Mouse (Mus musculus) kidney, postnatal 14 days (tissue): Measurements from ENCODE around the gene Cox7a1.
"Not testable (repeated sequence)": the region's sequence is repeated elsewhere in the genome, so short reads cannot be mapped to it uniquely, and the experiment has no call there.

ENCODE experiments used
- DNase-seq: peaks from one replicate; pipeline ENCODE4 v3.0.0; 2022; ENCODE audit warnings: mixed read lengths

The Cox7a1 gene

DNA sequence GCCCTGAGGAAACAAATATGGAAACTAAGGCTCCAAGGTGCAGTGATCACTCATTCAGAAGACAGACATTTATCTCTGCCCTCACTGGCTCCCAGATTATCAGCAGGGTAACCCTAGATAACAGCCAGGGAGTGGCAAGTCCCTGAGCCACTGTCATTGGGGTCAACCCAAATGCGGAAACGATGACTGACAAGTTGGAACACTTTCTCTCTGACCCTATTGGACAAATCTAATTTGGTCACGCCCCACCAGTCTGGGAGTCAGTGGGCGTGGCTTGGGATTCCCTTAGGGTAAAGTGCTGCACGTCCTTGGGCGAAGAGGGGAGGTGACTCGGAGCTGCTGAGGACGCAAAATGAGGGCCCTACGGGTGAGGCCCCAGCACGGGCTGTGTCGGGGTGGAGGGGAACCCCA is at the start of gene Cox7a1:
Gene Cox7a1 (plus strand): TSS at position 266 of the 411 bp plus-strand sequence.
- peak; percentile 92 for DNase-seq

- peak; percentile 8 for DNase-seq
Observed at GRCm38 (mm10) chr7:30136826-30137225, 47.1 kb upstream of the Cox7a1 start.

- no peak for DNase-seq
Observed at GRCm38 (mm10) chr7:30143170-30143554, 40.8 kb upstream of the Cox7a1 start.

- peak; percentile 84 for DNase-seq
Observed at GRCm38 (mm10) chr7:30143555-30144209, 40.3 kb upstream of the Cox7a1 start.

DNA sequence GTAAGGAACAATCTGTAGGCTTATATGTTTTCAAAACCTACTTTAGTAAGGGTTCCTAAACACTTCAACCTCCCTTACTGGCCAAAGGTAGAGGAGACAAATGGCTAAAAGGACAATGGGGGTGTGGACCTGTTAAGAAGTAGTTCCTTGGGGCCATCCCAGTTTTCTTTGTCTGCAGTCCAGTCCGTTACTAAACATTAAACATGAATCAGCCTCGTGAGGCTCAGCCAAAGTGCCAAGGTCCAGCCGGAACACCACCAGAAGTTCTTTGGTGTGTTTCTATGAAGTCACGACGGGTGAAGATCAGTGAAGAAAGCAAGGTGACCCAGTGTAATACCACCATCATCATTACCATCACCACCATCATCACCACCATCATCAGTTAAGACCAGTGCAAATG is 36.9 kb upstream of the Cox7a1 start:
- no peak for DNase-seq

DNA sequence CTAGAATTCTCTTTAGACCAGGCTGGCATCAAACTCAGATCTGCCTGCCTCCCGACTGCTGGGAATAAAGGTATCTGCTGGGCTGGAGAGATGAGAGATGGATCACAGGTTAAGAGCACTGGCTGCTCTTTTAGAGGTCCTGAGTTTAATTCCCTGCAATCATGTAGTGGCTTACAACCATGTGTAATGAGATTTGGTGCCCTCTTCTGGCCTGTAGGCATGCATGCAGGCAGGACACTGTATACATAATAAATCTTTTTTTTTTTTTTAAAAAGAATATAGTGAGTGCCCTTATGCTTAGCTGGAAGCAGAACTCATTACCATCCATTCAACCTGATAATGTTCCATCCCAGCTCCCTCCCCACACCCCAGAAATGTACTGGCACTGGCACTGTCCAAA is 29.9 kb upstream of the Cox7a1 start:
- DNase-seq, result no peak

GRCm38 (mm10) chr7:30155507-30155906 is 28.4 kb upstream of the Cox7a1 start:
- no peak for DNase-seq

- no peak for DNase-seq
Observed at GRCm38 (mm10) chr7:30163113-30163512, 20.8 kb upstream of the Cox7a1 start.

GRCm38 (mm10) chr7:30164745-30165144 is 19.2 kb upstream of the Cox7a1 start:
- DNase-seq, result no peak

GRCm38 (mm10) chr7:30168914-30169582 is 14.9 kb upstream of the Cox7a1 start:
- DNase-seq, result no peak

DNA sequence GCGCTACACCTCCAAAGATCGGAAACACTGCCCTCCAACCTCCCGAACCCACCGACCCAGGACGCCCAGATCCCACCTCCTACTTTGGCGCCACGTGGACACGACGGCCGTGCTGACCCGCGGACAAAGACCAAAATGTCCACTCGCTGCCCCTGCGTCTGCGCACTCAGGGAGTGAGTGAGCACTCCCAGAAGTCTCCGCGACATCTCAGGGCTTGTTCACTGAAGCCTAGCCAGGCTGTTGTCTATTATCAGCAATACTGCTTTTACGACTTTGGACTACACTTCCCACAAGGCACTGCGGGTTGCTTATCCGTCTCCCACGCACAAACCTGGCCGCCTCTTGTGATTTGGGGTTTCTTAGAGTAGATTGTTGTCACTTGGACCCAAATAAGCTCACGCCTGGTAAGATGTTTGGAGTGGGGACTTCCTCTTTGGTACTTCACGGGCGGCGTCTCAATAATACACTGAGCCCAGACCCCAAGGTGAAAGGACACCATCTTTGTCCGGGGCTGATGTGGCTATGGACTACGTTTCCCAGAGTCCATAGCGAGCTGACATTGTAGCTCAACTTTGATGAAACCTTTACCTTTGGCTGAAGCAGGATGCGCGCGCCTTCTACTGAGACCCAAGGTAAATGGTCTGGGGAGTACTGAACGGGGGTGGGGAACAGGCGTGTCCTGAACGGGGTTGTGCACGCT is 14.2 kb upstream of the Cox7a1 start, which contains the start of gene Zfp146:
Gene Zfp146 (minus strand): TSS at position 168 of the 700 bp plus-strand sequence.
- peak; percentile 96 for DNase-seq

GRCm38 (mm10) chr7:30170283-30170951 is 13.5 kb upstream of the Cox7a1 start:
- DNase-seq, result no peak

DNA sequence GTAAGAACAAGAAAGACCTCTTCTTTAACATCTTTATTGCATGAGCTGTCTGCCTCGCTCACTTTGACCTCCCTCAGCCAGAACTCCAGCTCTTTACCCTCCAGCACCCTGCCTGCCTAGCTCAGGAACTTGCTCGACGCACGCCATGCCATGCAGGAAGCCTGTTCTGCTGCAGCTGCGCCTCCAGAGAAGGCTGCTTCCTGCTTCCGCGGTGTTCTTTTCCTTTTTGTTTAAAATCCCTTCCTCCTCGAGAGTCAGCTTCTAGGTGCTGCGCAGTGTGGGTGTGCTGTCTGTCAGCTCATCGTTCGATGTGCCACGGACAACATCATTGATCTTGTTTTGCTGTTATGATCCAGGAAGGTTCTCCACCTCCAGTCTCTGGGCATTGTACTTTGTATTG is 7.5 kb upstream of the Cox7a1 start:
- no peak for DNase-seq

DNA sequence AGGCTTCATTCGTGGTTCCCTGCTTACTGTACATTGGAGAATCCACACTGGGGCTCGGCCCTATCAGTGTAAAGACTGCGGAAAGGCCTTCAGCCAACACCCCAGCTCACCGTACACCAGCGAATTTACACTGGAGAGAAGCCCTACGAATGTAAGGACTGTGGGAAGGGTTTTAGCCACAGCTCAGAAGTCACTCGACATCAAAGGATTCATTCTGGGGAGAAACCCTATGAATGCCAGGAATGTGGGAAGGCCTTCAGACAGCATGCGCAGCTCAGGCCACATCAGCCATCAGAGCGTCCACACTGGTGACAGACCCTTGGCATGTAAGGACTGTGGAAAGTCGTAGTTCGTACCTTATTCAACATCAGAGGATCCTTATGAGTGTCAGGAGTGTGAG is 5.7 kb upstream of the Cox7a1 start:
- no peak for DNase-seq

DNA sequence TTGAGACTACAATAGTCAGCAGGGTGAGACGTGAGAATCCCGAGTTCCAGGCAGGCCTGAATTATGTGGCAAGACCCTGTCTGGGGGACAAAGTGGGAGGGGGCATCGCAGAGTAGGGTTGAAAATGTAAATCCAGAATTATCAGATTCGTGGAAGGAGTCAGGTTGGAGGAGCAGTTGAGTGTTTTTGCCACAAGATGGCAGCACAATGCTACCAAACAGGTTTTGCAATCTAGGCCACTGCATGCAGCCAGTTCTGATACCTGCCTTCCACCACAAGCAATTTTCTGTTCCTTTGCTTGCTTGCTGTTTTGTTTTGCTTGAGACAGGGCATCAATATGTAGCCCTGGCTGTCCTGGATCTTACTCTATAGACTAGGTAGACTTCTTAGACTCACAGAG is 2.6 kb upstream of the Cox7a1 start:
- DNase-seq, result peak; percentile 81

DNA sequence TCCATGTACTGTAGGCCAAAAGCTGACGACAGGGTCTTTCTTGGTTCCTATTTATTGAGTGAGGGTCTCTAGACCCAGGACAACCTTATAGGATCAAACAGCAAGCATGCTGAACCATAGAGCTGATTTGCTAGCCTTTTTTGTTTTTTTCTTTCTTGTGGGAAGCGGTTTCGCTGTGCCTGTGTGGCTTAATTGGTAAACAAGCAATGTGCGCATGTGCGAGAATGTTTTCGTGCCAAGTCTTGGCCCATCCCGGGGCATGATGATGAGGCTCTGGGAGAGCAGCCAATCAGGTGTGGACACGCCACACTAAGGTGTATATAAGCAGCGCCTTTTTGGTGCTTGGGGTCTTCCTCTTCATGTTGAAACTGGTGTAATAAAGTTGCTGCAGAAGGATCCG is 2.0 kb upstream of the Cox7a1 start:
- not testable (repeated sequence) for DNase-seq

DNA sequence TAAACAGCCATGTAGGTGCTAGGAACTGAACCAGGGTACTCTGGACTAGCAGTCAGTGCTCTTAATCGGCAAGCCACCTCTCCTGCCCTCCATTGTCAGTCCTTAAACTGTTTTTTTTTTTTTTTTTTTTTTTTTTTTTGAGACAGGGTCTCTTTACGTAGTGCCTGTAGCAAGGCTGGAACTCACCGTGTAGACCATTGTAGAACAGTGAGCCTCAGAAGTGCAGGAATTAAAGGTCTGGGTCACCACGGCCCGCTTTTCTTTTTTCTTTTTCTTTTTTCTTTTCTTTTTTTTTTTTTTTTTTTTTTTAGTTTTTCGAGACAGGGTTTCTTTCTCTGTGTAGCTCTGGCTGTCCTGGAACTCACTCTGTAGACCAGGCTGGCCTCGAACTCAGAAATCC is 755 bp upstream of the Cox7a1 start:
- not testable (repeated sequence) for DNase-seq

GRCm38 (mm10) chr7:30184641-30185348 is 851 bp downstream of the Cox7a1 start:
- no peak for DNase-seq

DNA sequence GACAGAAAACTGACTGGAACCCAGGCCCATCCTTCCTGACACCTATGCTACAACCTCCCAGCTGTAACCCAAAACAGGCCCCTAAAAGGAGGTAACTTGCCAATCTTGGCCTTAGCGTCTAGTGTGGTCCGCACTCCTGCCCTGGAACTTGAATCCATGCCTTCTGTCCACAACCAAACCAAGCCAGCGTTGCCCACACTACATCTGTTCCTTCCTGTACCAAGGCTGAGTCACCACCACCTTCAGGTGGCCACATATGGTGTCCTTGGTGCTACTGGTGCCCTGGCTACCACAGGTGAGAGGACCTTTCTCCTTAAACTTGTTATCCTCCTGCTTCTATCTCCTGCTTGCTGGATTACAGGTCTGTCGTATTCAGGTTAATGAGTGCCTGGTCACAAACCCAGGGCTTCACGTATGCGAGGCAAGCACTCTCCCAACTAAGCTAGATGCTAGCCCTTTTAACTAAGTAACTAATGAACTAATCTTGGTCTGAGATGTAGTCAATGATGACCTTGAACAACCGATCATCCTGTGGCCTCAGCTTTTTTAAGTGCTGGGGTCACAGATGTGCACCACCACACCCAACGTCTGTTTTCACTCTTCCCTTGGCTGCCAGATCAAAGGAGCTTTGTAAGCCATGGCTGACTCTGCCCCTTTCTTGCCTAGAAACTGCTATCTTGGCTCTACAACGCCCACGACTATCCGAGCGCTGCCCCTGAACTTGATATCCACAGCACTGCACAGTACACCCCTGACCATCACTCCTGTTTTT is 4.6 kb downstream of the Cox7a1 start:
- no peak for DNase-seq

DNA sequence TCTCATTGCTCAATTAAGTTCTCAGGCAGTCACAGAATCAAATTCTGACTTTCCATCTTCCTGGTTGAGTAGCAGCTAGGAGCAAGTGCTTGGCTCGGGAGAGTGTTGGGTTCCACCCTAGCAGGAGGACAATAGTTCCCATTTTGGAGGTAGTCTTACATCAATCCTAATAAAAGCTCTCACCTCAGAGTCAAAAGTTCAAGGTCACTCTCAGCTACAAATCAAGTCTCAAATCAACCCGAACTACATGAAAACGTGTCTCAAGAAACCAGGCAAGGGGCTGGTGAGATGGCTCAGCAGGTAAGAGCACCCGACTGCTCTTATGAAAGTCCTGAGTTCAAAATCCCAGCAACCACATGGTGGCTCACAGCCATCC is 5.2 kb downstream of the Cox7a1 start:
- no peak for DNase-seq

- no peak for DNase-seq
Observed at GRCm38 (mm10) chr7:30192088-30192487, 8.1 kb downstream of the Cox7a1 start.

GRCm38 (mm10) chr7:30193013-30193412 is 9.1 kb downstream of the Cox7a1 start:
- DNase-seq, result no peak
